Mouse (Mus musculus) inflammation-experienced regulatory T-cells (primary cell): ENCODE data around the gene Gstm1. TPM values are rescaled to one million over a fixed set of nuclear protein-coding genes. Genes with fewer than 3 reads are reported as not detected.

Experiments used
- polyA plus RNA-seq, 2 experiments: library from polyadenylated mRNA; unstranded; fragments of 100-300 nt; shearing (Covaris generic); gene quantifications; one replicate each; pipeline ENCODE4 v1.2.1; 2017

Gene Gstm1
- polyA plus RNA-seq = 1 to 10 TPM; 2.0 to 2.9 TPM

DNA sequence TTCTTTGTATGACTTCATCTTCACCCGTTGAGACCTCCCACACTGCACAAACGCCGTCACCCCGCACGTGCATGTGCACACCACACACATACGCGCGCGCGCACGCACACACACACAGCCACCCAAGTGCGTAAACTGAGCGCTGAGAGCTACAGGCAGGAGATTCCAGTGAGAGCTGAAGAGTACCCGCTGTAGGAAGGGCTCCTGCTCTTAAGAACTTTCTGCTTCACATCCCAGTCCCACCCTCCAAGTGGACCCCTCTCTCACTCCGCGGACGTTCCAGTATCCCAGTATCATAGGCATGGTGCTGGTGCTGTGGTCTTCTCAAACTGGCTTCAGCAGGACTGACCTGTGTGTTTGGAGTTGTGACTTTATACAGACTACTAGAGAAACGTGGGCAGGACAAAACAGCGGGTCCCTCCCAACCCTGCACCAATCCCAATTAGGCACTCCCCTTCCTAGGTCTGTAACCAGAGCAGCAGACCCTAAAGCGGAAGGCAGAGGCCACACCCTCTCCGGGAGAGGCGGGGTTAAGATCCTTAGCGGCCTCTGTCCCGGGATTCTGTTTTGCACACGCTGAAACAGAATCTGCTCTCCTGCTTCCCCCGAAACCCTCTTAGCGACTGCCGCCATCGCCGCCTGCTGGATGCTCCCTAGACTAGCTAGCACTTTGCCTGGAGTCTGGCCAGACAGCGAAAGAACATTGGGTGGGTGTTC lies at the start of gene Gstm1:
Gene Gstm1 (minus strand): TSS at position 501 of the 717 bp plus-strand sequence.

DNA sequence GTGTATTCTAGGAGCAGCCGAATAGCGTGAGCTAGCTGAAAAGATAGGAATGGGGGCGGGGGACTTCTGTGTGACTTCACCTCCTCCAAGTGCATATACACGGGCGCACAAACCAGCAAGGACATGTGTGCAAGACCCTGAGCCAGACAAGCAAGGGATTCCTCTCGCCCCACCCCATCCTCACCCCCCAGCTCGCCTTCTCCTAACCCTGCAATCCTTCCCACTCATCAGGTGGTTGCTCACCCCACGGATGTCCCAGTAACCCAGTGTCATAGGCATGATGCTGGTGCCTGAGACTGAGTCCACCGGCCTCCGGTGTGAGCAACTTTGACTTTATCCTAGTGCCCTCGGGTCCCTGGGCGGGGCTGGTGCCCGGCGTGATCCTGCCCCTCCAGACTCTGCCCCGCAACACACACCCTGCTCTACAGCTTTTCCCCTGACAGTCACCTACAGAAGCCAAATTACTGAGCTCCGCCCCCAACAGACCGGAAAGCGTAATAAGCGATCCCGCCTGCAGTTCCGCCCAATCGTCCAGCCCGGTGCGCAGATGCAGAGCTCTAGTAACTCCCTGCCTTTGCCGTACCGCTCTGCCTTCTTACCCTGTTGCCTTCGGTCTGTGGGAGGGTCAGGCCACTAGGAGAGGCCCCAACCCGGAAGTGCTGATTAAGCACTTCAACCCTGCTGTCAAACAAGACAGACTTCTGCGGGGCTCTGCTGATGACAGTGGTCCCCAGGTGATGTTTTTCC lies 26.8 kb upstream of the Gstm1 start, which contains the start of gene Gstm4:
Gene Gstm4 (minus strand): TSS at position 501 of the 747 bp plus-strand sequence.

DNA sequence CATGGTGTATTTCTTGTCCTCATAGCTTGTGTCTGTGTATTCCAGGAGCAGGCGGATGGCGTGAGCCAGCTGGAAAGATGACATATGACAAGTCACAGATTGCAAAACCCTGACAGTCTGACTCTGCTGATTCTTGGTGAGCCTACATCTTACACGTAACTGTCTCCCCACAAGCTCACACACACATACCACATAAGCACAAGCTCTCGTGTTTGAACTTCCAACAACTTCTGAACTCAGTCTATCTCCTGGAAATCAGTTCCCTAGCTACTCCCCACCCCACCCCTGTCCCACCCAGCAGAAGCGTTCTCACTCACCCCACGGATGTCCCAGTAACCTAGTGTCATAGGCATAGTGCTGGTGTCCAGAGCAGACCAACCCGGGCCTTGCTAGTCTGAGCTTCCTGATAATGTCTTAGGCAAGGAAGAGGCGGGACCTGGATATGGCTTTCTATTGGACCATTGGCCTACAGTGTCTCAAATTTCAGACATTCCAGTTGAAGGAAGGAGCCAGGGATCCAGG lies 31.7 kb downstream of the Gstm1 start, which contains the start of gene Gstm2:
Gene Gstm2 (minus strand): TSS at position 413 of the 522 bp plus-strand sequence.

DNA sequence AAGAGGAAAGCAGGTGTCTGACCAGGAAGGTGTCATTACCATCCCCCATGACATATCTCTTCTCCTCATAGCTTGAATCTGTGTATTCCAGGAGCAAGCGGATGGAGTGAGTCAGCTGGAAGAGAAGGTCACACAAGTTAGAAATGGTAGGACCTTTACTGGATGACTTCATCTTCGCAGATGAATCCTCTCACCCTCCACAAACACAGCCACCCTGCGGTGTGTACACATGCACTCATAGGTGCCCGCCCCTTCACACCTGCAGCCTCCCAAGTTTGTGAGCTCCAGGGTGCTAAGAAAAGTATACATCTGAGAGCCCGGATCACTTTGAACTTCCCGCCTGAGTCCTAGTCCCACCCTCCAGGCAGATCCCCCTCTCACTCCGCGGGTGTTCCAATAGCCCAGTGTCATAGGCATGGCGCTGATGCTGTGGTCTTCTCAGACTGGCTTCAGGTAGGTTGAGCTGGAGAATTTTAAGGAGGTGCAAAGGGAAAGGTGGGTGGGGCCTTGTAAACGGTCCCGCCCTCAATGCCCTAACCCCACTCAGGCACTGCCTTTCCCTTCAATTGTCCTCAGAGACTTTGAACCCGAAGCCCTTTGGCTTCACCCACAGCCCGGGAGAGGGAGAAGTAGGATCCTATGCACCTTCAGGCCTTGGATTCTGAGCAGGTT lies 48.9 kb downstream of the Gstm1 start, which contains the start of gene Gstm3:
Gene Gstm3 (minus strand): TSS at position 560 of the 672 bp plus-strand sequence.

Other genes with a start within 250 kb of the Gstm1 start
- not detected for gene Eps8l3, start 140.7 kb downstream of the Gstm1 start, polyA plus RNA-seq
- 1 to 10 TPM in 1 of 2 experiments, under 1 TPM in 1; 0.83 to 2.7 TPM for gene Gstm5, start 122.2 kb downstream of the Gstm1 start, polyA plus RNA-seq
- gene Gstm7, start 86.2 kb downstream of the Gstm1 start, polyA plus RNA-seq = 1 to 10 TPM in 1 of 2 experiments, under 1 TPM in 1; 0.86 to 1.1 TPM
- under 1 TPM in 1 of 2 experiments, not detected in 1; 0.92 TPM for gene Gstm6, start 74.2 kb downstream of the Gstm1 start, polyA plus RNA-seq
- not detected for gene Gstm3, start 48.7 kb downstream of the Gstm1 start, polyA plus RNA-seq
- gene Gstm2, start 31.5 kb downstream of the Gstm1 start, polyA plus RNA-seq = 1 to 10 TPM in 1 of 2 experiments, not detected in 1; 1.0 TPM
- gene Gstm4, start 26.9 kb upstream of the Gstm1 start, polyA plus RNA-seq = 10 to 100 TPM; 10.3 to 11.1 TPM
- gene Ampd2, start 68.7 kb upstream of the Gstm1 start, polyA plus RNA-seq = 10 to 100 TPM; 43.5 to 46.0 TPM
- 1 to 10 TPM in 1 of 2 experiments, not detected in 1; 1.4 TPM for gene Gnat2, start 74.8 kb upstream of the Gstm1 start, polyA plus RNA-seq
- gene Gnai3, start 128.2 kb upstream of the Gstm1 start, polyA plus RNA-seq = 100 to 1,000 TPM; 164 to 198 TPM
- under 1 TPM; 0.39 to 0.55 TPM for gene Gpr61, start 136.9 kb upstream of the Gstm1 start, polyA plus RNA-seq
- gene Amigo1, start 168.4 kb upstream of the Gstm1 start, polyA plus RNA-seq = 1 to 10 TPM; 1.0 to 1.3 TPM
- 10 to 100 TPM; 18.3 to 26.0 TPM for gene Cyb561d1, start 183.2 kb upstream of the Gstm1 start, polyA plus RNA-seq
- 10 to 100 TPM in 1 of 2 experiments, 1 to 10 TPM in 1; 5.5 to 11.5 TPM for gene Atxn7l2, start 193.0 kb upstream of the Gstm1 start, polyA plus RNA-seq
- gene Sypl2, start 208.7 kb upstream of the Gstm1 start, polyA plus RNA-seq = not detected
- 100 to 1,000 TPM; 119 to 124 TPM for gene Psma5, start 239.0 kb upstream of the Gstm1 start, polyA plus RNA-seq